Mouse (Mus musculus): ENCODE results near the gene Myt1.

Myt1 gene

DNA sequence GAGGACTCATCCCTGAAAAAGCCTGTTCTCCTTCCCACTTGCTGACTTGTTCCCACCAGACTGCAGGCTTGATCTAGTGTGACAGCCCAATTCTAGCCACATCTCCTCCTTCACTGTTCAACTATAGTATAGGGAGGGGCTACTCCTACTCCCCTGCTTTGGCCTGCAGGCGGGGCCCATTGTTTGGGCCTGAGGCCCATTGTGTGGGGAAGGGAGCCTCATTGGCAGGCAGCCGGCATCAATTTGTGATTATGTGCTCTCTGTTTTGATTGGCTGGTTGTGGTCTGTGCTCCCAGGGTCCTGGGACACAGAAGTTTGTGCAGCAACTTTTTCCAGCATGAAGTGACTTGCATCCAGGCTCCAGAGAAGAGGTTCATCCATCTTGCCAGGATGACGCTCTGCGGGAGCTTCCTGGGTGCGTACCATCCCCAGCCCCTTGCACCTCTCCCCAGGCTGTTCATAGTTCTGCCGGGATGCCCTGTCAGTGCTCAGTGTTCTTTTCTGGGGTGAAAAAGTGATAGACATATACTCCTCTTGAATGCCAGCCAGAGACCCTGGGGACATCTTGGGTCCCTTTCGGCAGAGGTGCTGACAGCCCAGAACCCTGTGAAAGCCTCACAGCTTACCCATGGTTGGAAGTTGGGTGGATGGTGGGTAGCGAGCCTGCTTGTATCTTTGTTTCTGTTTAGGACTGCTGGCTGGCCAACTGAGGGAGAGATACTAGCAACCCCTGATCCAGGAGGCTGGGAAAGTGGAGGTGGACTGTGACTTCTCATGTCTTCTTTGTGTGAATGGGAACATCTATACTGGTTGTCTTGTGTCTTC lies at the start of gene Myt1:
TSS of gene Myt1 (plus strand) at position 327 of the 825 bp plus-strand sequence.
- in situ Hi-C loops (cut with MboI; ENCODE audit: low sequenced_read_pairs), result no loop called here

DNA sequence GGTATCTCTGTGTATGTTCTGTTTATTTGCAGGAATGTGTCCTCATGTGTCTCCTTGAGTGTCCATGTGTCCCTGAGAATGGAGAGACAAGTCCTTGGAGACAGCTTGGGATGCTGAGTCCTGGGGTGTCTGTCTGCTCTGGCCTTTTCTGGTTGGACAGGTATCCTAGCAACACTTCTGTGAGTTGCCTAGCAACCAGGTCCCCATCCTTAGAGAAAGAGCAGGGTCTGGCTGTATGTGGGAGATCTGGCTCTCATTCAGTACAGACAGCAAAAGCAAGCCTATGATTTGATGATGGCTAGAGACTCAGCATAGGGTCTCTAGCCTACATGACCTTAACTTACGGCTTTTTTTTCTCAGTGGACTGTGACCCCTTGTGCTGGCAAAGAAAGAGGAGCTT lies 49.4 kb upstream of the Myt1 start:
- in situ Hi-C loops (cut with MboI; ENCODE audit: low sequenced_read_pairs), result no loop called here

DNA sequence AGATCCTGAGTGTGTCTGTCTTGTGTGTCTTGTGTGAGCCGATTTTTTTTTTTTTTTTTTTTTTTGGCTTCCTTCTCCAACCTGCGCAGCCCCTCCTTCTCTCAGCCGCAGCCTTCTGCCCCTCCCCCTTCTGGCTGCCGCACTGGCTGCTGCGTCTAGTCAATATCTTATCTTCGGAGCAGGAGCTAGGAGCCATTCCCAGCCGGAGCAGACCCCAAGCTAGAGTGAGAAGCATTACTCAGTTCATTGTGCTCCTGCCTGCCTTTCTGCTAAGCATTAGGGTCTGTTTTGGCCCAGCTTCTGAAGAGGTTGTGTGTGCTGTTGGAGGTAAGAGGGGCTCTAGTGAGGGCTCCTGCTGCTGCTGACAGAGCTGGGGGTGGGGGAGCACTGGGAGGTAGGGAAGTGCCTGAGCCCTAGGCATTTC lies 48.2 kb upstream of the Myt1 start, which contains the start of gene Oprl1:
TSS of gene Oprl1 (plus strand) at position 114 of the 424 bp plus-strand sequence.
- in situ Hi-C loops (cut with MboI; ENCODE audit: low sequenced_read_pairs), result no loop called here

DNA sequence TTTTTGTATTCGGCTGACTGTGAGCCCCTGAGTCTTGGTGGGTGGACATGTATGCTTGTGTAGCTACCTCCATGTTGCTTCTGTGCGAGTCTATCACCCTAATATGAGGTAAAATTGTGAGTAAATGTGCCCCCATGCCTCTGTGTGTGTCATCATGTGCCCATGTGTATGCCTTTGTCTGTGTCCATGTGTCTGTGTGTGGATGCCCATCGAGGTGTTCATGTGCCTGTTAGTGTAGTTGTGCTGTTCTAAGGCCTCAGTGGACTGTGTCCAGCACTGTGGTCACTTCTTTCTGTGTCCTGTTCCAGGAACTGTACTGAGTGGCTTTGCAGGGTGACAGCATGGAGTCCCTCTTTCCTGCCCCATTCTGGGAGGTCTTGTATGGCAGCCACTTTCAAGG lies 47.8 kb upstream of the Myt1 start:
- in situ Hi-C loops (cut with MboI; ENCODE audit: low sequenced_read_pairs), result no loop called here

DNA sequence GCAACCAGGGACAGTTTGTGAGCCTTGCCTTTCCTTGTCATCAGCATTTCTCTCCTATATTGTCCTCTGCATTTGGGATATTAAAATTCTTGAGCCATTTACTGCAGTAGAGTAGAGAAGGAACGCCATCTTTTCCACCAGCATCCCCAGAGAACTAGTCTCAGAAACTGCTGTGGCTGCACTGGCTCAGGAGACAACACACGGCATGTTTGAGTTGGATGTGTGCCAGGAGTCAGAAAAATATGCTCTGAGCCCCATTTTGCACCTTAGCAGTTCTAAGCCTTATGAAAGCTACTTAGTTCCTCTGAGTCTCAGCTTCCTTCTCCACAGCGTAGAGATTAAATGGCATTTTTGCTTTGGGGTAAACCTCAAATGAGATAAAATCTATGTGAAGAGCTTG lies 46.1 kb upstream of the Myt1 start:
- in situ Hi-C loops (cut with MboI; ENCODE audit: low sequenced_read_pairs), result no loop called here

DNA sequence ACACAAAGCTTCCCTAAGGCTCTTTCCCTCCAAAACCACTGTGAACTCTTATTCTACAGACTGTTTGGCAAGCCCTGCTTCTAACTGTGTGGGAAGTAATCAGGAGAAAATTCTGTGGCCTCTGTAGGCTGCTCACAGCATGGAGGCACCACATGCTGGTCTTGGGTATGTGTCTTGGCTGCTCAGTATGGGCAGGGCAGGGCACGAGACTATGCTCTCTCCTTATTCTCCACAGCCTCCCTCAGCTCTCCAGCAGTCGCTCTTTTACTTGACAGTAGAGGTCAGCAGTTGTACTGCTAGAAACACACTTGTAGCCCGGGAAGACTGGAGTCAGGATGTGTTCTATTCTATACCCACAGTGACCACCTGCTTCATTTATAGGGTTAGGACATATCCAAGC lies 43.1 kb upstream of the Myt1 start:
- in situ Hi-C loops (cut with MboI; ENCODE audit: low sequenced_read_pairs), result no loop called here

DNA sequence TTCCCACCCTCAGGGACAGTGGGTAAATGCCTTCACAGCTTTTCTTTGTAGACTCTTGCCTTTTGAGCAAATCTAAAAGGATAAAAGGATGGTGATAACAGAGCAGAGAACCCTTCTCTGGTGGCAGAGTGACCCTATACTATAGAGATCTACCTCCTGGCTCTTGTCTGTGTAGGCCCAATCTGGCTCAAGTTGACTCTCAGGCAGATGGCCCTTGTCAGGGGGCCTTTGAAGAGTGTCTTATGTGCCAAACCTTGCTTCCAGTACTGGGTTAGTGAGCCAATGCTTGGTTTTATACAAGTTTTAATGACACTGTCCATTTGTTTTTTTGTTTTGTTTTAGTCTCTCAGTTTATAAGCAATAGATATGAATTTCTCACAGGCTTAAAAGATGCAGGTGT lies 41.9 kb upstream of the Myt1 start:
- in situ Hi-C loops (cut with MboI; ENCODE audit: low sequenced_read_pairs), result no loop called here

DNA sequence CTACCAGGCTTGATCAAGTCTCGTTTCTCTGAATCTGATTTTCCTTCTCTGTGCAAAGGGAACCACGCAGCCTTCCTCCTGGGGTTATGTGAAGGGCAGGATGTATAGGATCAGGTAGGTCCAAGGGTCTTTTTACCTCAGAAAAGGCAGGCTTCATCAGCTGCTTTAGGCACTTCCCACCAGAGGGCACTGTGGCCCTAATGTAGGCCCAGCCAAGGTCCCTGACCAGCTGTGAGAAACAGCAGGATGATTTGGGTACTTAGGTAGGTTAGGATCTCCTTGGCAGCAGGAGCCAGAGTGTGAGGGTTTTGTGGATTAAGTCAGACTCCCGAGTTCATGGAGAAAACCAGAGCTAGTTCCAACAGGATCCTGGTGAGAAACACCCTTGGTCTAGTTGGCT lies 40.9 kb upstream of the Myt1 start:
- in situ Hi-C loops (cut with MboI; ENCODE audit: low sequenced_read_pairs), result no loop called here

DNA sequence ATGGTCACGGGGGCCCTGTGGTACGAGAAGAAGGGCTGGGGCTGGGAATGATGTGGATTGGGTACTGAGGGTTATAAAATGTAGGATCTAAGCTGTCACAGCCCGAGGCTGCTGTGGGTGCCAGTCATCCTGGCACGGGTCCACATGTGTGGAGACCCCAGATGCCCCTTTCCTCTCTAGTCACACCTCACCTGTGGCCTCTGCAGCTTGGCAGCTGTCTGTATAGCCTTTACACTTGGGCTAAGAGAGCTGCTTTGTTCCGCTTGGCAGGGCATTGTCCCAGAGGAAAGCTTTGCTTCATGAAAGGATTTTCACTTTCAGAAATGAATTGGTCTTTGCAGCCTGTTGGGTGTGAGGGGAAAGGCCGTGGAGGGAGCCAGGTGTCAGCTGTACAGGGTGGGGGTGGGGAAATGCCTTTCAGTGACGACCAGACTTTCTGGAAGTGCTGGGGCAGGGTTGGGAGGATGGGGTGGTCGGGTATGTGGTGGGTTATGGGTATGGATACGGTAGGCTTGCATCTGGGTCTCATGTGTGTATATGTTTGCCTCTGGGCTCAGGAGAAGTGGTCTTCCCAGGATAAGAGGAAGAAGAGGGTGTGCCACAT lies 35.4 kb upstream of the Myt1 start:
- in situ Hi-C loops (cut with MboI; ENCODE audit: low sequenced_read_pairs), result no loop called here

DNA sequence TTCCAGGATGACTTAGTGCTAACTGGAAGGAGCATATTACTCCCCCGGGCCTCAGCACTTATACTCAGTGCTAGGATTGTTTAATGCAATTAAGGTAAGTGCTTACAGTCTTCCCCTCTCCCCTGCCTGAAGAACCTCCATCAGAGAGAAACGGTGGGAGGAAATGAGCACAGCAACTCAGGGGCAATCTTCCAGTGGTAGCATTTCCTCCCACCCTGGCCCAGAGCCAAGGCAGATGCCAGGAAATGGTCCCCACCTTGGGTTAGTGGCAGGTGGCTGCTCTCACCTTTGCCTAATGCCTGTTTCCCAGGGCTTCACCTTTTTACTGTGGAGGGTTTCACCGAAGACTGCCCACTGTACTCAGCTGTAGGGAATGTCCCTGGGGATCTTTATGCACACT lies 33.1 kb upstream of the Myt1 start:
- in situ Hi-C loops (cut with MboI; ENCODE audit: low sequenced_read_pairs), result no loop called here

DNA sequence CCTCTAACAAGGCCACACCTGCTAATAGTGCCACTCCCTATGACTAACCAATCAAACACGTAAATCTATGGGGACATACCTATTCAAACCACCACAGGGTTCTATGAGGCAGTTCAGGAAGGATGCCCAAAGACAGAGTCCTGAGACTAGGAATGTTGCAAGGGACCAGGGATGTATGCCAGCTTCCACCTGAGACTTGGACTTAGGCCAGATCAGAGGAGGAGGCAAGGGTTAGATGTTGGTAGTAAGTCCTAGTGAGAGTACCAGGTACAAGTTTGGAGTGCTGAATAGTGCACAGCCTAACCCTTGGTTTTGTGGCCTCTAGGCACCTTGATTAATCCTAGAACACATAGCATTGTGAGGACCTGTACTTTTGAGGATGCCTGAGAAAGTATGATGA lies 10.5 kb upstream of the Myt1 start:
- in situ Hi-C loops (cut with MboI; ENCODE audit: low sequenced_read_pairs), result no loop called here

DNA sequence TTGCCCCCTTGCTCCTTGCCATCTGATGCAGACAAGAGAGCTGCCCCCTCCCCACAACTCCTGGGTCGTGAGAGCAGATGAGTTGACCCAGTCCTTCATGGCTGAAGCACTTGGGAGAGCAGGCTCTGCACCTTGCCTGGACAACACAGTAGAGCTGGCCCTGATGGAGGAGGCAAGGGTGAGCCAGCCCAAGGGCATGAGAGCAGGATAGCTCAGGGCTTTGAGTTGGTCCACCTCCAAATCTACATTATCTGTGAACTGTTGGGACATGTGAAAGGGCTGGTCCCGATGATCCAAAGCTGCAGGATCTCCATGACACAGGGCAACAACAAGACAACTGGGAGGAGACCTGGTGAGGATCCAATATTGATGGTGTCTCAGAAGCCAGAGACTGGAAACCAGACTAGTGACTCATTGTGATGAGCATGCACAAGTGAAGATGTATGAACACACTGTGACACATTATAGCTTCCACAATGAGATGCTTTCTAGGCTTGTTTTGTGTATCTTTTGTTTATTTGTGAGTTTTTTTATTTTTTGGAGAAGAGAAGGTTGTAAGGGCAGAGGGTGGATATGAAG lies 4.9 kb upstream of the Myt1 start:
- in situ Hi-C loops (cut with MboI; ENCODE audit: low sequenced_read_pairs), result no loop called here

DNA sequence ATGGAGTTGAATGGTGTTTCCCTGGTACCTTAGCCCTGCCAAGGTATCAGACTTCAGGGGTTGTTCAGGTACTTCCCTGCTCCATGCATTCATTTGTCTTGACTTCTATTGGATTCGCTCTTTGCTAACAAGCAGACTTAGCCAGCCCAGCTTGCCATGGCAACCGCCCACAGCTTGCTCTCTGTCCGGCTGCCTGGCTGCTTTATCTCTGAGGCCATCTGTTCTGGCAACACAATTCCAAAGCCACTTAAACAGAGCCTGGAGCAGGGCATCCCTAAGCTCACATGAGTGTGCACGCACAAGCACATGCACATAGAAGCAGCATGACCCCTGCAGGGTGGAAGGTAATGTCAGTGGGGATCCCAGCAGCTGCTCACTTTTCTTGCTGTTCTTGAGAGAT lies 4.1 kb upstream of the Myt1 start:
- in situ Hi-C loops (cut with MboI; ENCODE audit: low sequenced_read_pairs), result no loop called here

DNA sequence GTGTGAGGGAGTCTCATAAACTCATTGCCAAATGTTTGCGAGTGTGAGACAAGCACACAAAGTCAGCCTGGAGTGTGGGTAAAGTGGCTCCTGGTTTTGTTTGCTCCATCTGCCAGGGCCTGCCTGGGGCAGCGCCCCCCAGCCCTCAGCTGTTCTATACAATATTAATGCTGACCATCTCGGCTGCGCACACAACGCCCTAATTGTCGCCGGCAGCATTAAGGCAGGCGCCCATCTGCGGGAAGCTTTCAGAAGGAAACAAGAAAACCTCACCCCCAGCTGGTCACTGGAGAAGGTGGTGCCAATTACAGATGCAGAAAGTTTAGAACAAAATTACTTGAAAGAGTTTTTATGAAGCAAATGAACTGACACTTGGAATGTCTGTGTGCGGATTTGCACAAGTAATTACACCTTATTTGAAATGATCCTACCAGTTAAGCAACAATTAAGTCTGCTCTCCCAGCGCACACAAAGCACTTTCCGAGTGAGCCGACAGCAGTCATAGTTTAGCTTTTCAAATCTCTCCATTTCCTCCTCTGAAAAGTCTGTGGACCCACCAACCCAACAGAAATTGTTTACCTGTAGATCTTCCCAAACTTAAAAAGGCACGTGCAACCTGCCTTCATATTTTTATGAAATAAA lies 875 bp downstream of the Myt1 start:
- in situ Hi-C loops (cut with MboI; ENCODE audit: low sequenced_read_pairs), result no loop called here

DNA sequence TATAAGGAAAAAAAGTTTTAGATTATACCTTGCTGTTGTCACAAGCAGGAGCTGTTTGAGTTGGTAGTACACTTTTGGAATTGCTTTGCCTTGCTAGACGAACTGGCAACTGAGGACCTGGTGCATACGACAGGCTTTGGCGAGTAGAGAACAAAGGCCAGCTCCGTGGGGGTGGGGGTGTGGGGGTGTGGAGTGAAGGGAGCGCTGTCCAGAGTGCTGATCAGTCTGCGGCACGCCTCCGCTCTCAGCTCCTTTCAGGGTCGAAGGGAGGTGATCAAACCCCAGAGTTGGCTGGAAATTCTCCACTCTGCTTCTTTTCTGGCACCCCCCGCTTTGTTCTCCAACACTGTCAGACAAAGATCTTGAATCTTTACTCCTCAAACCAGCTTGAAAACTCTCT lies 1.5 kb downstream of the Myt1 start:
- in situ Hi-C loops (cut with MboI; ENCODE audit: low sequenced_read_pairs), result no loop called here

DNA sequence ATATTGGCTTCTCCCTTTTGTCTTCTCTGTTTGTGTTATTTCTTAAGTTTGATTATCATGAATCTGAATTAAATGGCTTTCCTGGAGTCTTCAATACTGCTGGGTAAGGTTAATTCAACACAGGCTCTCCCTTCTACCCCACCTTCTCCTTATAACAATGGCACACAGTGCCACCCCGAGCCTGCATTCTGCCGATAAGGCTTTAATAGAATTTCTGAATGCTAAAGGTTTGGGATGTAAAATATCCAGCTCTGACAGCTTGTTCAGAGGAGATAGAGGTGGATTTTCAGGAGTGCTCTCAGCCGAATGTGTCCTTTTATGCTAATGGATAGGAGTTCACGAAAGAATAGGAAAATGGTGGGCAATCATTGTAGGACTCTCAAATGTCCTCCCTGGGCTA lies 2.1 kb downstream of the Myt1 start:
- in situ Hi-C loops (cut with MboI; ENCODE audit: low sequenced_read_pairs), result no loop called here

DNA sequence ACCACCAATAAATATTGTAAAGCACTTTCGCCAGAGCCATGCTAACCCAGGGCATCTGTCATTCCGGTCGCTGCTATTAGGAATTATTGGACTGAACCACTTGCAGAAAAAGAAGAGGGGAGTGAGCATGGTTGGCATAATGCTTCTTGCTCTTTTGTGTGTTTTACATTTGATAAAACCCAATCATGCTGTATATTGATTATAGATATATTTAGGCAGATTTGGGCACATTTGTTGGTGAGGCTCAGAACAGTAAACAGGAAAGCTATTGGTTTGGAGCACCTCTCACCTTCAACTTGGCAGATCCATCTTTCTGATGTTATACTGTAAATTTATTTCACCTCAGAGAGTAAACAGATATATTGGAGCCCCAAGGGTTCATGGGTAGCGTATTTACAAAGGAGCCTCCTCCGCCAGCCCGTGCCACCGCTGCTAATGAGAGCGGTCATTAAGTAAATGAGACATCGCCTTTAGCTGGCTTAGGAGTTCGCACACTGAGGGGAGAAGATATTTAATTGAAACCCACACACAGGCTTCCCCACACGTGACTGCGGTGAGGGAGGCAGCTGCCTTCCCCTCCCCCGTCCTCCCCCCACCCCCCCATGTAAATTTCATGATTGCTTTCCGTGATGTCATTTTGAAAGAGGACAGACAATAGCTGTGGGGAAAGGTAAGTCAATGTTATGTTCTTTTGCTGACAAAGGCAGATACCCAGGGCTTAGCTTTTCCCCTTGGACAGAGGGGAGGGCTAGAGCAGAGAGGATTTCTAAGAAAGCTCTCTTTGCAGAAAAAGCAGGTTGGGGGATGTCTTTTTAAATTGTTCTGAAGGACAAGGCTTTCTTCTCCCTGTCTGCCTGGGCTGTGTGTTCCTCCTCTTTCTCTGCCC lies 3.8 kb downstream of the Myt1 start:
- in situ Hi-C loops (cut with MboI; ENCODE audit: low sequenced_read_pairs), result no loop called here

DNA sequence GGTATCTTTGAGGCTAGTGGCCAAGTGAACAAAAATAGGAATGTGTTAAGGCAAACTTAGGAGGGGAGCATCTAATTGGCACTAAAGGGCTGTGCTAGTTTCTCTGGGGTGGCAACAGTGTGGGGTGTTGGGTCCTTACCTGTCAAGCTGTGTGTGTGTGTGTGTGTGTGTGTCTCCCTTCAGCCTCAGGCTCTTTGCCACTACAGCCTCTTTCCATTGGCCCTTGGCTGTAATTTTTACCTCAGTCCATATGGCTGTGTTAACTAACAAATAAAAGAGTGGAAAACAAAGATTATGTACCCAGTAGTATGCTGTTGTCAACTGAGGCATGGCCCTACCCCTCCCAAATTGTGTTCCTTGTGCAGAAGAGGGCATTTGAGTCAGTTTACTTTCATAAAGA lies 5.3 kb downstream of the Myt1 start:
- in situ Hi-C loops (cut with MboI; ENCODE audit: low sequenced_read_pairs), result no loop called here

DNA sequence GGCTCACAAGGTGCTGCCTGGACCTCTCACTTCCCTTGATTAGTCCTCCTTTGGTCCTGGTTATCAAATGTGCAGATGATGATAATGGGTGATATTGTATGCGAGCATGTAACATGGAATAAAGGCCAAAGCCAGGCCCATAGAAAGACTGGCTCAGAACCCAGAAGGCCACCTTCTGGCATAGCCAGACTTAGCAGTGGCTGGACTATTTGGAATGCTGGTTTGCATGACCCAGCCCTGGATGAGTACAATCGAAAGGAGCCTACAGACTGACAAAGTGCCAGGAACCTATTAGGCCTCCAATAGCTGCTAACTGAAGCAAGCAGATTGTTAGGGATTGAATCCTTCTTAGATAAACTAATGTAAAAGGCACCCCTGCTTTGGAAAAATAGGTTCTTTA lies 6.3 kb downstream of the Myt1 start:
- in situ Hi-C loops (cut with MboI; ENCODE audit: low sequenced_read_pairs), result no loop called here

DNA sequence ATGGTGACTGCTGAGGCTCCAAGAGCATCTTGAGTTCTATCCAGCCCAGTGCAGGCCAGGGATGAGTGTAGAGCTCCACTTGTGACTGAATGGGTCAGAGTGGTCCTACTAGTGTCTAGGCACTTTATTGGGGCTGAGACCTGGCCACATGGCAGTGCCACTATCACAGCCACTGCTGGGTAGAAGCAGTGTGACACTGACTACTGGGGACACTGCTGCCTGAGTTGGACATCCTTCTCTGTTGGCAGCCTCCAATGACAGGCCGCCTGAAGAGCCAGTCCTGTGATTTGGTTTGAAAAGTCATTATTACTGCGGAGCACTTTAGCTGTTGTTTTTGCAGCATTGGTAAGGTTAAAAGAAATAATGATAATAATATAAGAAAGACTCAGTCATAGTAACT lies 10.1 kb downstream of the Myt1 start:
- in situ Hi-C loops (cut with MboI; ENCODE audit: low sequenced_read_pairs), result no loop called here

DNA sequence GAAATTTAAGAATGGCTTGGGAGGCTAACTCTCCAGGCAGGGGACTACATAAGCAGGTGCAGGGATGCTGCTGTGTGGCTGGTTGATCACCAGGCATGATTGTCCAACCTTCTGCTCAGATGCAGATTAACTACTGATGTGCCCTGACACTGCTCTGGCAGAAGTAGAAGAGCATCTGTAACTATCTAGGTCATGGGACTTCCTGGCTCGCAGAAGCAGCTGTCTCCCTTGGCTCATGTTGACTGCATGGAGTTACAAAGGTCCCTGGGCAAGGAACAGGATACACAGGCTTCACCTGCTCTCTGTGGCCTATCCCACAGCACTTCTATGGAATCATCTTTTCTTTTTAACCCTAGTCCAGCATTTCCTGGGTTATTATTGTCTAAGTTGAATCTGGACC lies 12.7 kb downstream of the Myt1 start:
- in situ Hi-C loops (cut with MboI; ENCODE audit: low sequenced_read_pairs), result no loop called here

Measured in CH12F3 (cell line).